Mouse (Mus musculus): ENCODE measurements around the gene Jph3. TPM values are rescaled to one million over a fixed set of nuclear protein-coding genes. Genes with fewer than 3 reads are reported as not detected.

The Jph3 gene
- polyA plus RNA-seq, 1 experiment = 0.20 TPM

DNA sequence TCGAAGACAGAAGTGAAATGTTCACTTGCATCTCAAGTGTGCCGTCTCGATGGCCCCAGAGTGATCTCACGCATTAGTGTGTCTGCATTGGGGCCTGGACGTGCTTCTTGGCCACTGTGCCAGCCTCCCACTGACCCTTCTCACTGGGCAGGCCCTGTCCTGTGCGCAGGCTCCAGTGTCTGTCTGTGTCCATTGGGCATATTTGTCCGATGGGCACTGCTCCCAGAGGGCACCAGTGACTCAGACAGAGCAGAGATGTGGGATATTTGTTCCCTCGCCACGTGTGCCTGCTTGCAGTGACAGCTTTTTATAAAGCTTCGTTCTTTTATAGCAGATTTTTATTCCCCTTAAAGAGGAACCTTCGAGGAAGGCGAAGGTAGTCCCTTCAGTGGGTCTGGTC, 44.5 kb downstream of the Jph3 start:
- 84% methylated on average over 12 of the region's 12 CpGs for WGBS
- H3K36me3 ChIP-seq (ENCODE audit: control insufficient read depth, insufficient read depth, low read length) = no peaks in the 10 kb centered on the region
- no peak overlapping the region for H3K27ac ChIP-seq (ENCODE audit: insufficient read depth, low read depth, low read length)
- H3K4me3 ChIP-seq (ENCODE audit: insufficient read depth, low read depth, low read length) = no peak overlapping the region
- H3K4me1 ChIP-seq (ENCODE audit: control insufficient read depth, insufficient read depth, low read length) = no peaks in the 10 kb centered on the region
- TF ChIP-seq POLR2A (IDR thresholded peaks at IDR 0.05; ENCODE audit: low read depth, low read length) (no peak), CTCF (conservative IDR thresholded peaks at IDR 0.05; ENCODE audit: insufficient read depth, insufficient read length, low read depth, low read length) (no peak)
- no peak for DNase-seq
- no peaks in the 10 kb centered on the region for H3K27me3 ChIP-seq (replicated peaks; ENCODE audit: control insufficient read depth, insufficient read depth, low read length)

- WGBS = 45% methylated on average over 5 of the region's 5 CpGs
- Histone ChIP-seq H3K36me3 (ENCODE audit: control insufficient read depth, insufficient read depth, low read length) (no peaks in the 10 kb centered on the region), H3K4me1 (ENCODE audit: control insufficient read depth, insufficient read depth, low read length) (no peaks in the 10 kb centered on the region), H3K4me3 (ENCODE audit: insufficient read depth, low read depth, low read length) (no peak overlapping the region), H3K27me3 (replicated peaks; ENCODE audit: control insufficient read depth, insufficient read depth, low read length) (no peaks in the 10 kb centered on the region), H3K27ac (ENCODE audit: insufficient read depth, low read depth, low read length) (no peak overlapping the region)
- DNase-seq = no peak
- TF ChIP-seq POLR2A (IDR thresholded peaks at IDR 0.05; ENCODE audit: low read depth, low read length) (no peak), CTCF (conservative IDR thresholded peaks at IDR 0.05; ENCODE audit: insufficient read depth, insufficient read length, low read depth, low read length) (no peak)
These were observed 53.1 kb downstream of the Jph3 start for GRCm38 (mm10) chr8:121782493-121782892.

GRCm38 (mm10) chr8:121786542-121786941, 57.1 kb downstream of the Jph3 start:
- 24% methylated on average over 10 of the region's 10 CpGs for WGBS
- no peaks in the 10 kb centered on the region for H3K36me3 ChIP-seq (ENCODE audit: control insufficient read depth, insufficient read depth, low read length)
- H3K27ac ChIP-seq (ENCODE audit: insufficient read depth, low read depth, low read length) = no peak overlapping the region
- no peaks in the 10 kb centered on the region for H3K27me3 ChIP-seq (replicated peaks; ENCODE audit: control insufficient read depth, insufficient read depth, low read length)
- H3K4me3 ChIP-seq (ENCODE audit: insufficient read depth, low read depth, low read length) = no peak overlapping the region
- DNase-seq = no peak
- H3K4me1 ChIP-seq (ENCODE audit: control insufficient read depth, insufficient read depth, low read length) = no peaks in the 10 kb centered on the region
- TF ChIP-seq POLR2A (IDR thresholded peaks at IDR 0.05; ENCODE audit: low read depth, low read length) (no peak), CTCF (conservative IDR thresholded peaks at IDR 0.05; ENCODE audit: insufficient read depth, insufficient read length, low read depth, low read length) (no peak)

GRCm38 (mm10) chr8:121788786-121789185, 59.4 kb downstream of the Jph3 start:
- Histone ChIP-seq H3K27ac (ENCODE audit: insufficient read depth, low read depth, low read length) (no peak overlapping the region), H3K4me3 (ENCODE audit: insufficient read depth, low read depth, low read length) (no peak overlapping the region), H3K36me3 (ENCODE audit: control insufficient read depth, insufficient read depth, low read length) (no peaks in the 10 kb centered on the region), H3K4me1 (ENCODE audit: control insufficient read depth, insufficient read depth, low read length) (no peaks in the 10 kb centered on the region), H3K27me3 (replicated peaks; ENCODE audit: control insufficient read depth, insufficient read depth, low read length) (no peaks in the 10 kb centered on the region)
- DNase-seq = no peak
- 82% methylated on average over 8 of the region's 8 CpGs for WGBS
- TF ChIP-seq CTCF (conservative IDR thresholded peaks at IDR 0.05; ENCODE audit: insufficient read depth, insufficient read length, low read depth, low read length) (no peak), POLR2A (IDR thresholded peaks at IDR 0.05; ENCODE audit: low read depth, low read length) (no peak)

- no peak overlapping the region for H3K27ac ChIP-seq (ENCODE audit: insufficient read depth, low read depth, low read length)
- no peaks in the 10 kb centered on the region for H3K27me3 ChIP-seq (replicated peaks; ENCODE audit: control insufficient read depth, insufficient read depth, low read length)
- H3K4me1 ChIP-seq (ENCODE audit: control insufficient read depth, insufficient read depth, low read length) = no peaks in the 10 kb centered on the region
- H3K36me3 ChIP-seq (ENCODE audit: control insufficient read depth, insufficient read depth, low read length) = no peaks in the 10 kb centered on the region
- no peak overlapping the region for H3K4me3 ChIP-seq (ENCODE audit: insufficient read depth, low read depth, low read length)
- TF ChIP-seq CTCF (conservative IDR thresholded peaks at IDR 0.05; ENCODE audit: insufficient read depth, insufficient read length, low read depth, low read length) (no peak), POLR2A (IDR thresholded peaks at IDR 0.05; ENCODE audit: low read depth, low read length) (no peak)
- DNase-seq = no peak
- 67% methylated on average over 7 of the region's 7 CpGs for WGBS
These were observed 62.7 kb downstream of the Jph3 start for GRCm38 (mm10) chr8:121792159-121792558.

GRCm38 (mm10) chr8:121792627-121793026, 63.2 kb downstream of the Jph3 start:
- Histone ChIP-seq H3K36me3 (ENCODE audit: control insufficient read depth, insufficient read depth, low read length) (no peaks in the 10 kb centered on the region), H3K4me3 (ENCODE audit: insufficient read depth, low read depth, low read length) (no peak overlapping the region), H3K27ac (ENCODE audit: insufficient read depth, low read depth, low read length) (no peak overlapping the region), H3K27me3 (replicated peaks; ENCODE audit: control insufficient read depth, insufficient read depth, low read length) (no peaks in the 10 kb centered on the region), H3K4me1 (ENCODE audit: control insufficient read depth, insufficient read depth, low read length) (no peaks in the 10 kb centered on the region)
- WGBS = 85% methylated on average over 4 of the region's 4 CpGs
- TF ChIP-seq POLR2A (IDR thresholded peaks at IDR 0.05; ENCODE audit: low read depth, low read length) = no peak
- TF ChIP-seq CTCF (conservative IDR thresholded peaks at IDR 0.05; ENCODE audit: insufficient read depth, insufficient read length, low read depth, low read length) = no peak
- DNase-seq = no peak

- no peaks in the 10 kb centered on the region for H3K4me1 ChIP-seq (ENCODE audit: control insufficient read depth, insufficient read depth, low read length)
- WGBS = 45% methylated on average over 3 of the region's 3 CpGs
- no peak overlapping the region for H3K4me3 ChIP-seq (ENCODE audit: insufficient read depth, low read depth, low read length)
- no peak overlapping the region for H3K27ac ChIP-seq (ENCODE audit: insufficient read depth, low read depth, low read length)
- DNase-seq = no peak
- no peaks in the 10 kb centered on the region for H3K27me3 ChIP-seq (replicated peaks; ENCODE audit: control insufficient read depth, insufficient read depth, low read length)
- no peak for TF ChIP-seq POLR2A (IDR thresholded peaks at IDR 0.05; ENCODE audit: low read depth, low read length)
- H3K36me3 ChIP-seq (ENCODE audit: control insufficient read depth, insufficient read depth, low read length) = no peaks in the 10 kb centered on the region
These were observed 64.7 kb downstream of the Jph3 start for GRCm38 (mm10) chr8:121794151-121794550.

DNA sequence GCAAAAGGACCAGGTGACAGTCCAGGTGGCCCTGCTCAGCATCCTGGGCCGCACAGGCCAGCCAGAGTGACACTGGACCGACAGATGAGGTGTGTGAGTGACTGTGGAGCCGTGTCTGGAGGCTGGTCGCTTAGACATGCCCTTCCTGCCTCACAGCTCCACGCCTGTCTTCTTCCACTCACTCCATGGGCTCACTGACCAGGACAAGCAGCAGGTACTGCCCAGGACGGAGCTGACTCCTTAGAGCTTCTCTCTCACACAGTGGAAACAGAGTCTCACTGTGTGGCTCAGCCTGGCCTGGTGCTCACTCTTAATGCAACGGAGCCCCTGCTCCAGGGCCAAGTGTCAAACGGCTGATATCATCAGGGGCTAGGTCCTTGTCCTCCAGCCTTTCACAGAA, 66.0 kb downstream of the Jph3 start:
- TF ChIP-seq POLR2A (IDR thresholded peaks at IDR 0.05; ENCODE audit: low read depth, low read length) (no peak), CTCF (conservative IDR thresholded peaks at IDR 0.05; ENCODE audit: insufficient read depth, insufficient read length, low read depth, low read length) (no peak)
- Histone ChIP-seq H3K27me3 (replicated peaks; ENCODE audit: control insufficient read depth, insufficient read depth, low read length) (no peaks in the 10 kb centered on the region), H3K4me3 (ENCODE audit: insufficient read depth, low read depth, low read length) (no peak overlapping the region), H3K27ac (ENCODE audit: insufficient read depth, low read depth, low read length) (no peak overlapping the region), H3K4me1 (ENCODE audit: control insufficient read depth, insufficient read depth, low read length) (no peaks in the 10 kb centered on the region), H3K36me3 (ENCODE audit: control insufficient read depth, insufficient read depth, low read length) (no peaks in the 10 kb centered on the region)
- no peak for DNase-seq
- 92% methylated on average over 8 of the region's 8 CpGs for WGBS

Data from kidney, adult 2 months (tissue).